21 mouse cellular contexts compared by ENCODE assay signal in genomic region chr17:13856429-13857090, GRCm38 (mm10).
DNase-seq lines count a peak whose midpoint lies in the region; ATAC-seq and TF ChIP-seq lines count a peak whose summit lies in the region.
"Had no signal": no experiment of that assay in that cellular context is flagged by ENCODE, and none has a peak within 500 bp of the region (broad histone marks: within the 10 kb centered on the region; RNA-seq: fewer than 3 reads in every experiment).

No protein-coding gene starts in this region.

- no peak for TF ChIP-seq EP300 in stomach, postnatal 0 days (optimal IDR thresholded peaks at IDR 0.05)

- H3K4me1 ChIP-seq in kidney, postnatal 0 days (replicated peaks; ENCODE audit: insufficient read depth, low read length): no peaks in the 10 kb centered on the region
- H3K4me1 ChIP-seq in limb, embryonic 12.5 days (replicated peaks): peaks cover 7% of the 10 kb centered on the region
- no peaks in the 10 kb centered on the region for H3K4me1 ChIP-seq in stomach, postnatal 0 days (replicated peaks; ENCODE audit: control insufficient read depth, insufficient read depth)
- H3K4me1 ChIP-seq: embryonic facial prominence, embryonic 15.5 days; heart, embryonic 15.5 days; hindbrain, embryonic 13.5 days had no signal

- 69% methylated on average over 5 of the region's 5 CpGs for WGBS in kidney, postnatal 0 days
- WGBS in limb, embryonic 12.5 days: 65% methylated on average over 5 of the region's 5 CpGs
- 69% methylated on average over 5 of the region's 5 CpGs for WGBS in stomach, postnatal 0 days

- DNase-seq in kidney, postnatal 0 days (ENCODE audit: low spot score): no peak
- DNase-seq in kidney, postnatal 4 days: no peak
- DNase-seq in forelimb bud, embryonic 11.5 days (ENCODE audit: low read depth, low spot score): peak; percentile 9
- DNase-seq in stomach, postnatal 0 days (ENCODE audit: low spot score): no peak
- DNase-seq in adrenal gland, postnatal 25 days: no peak
- no peak for DNase-seq in layer of hippocampus, postnatal 14 days (ENCODE audit: low spot score in 2 of 2)
- DNase-seq: adrenal gland, adult 8-10 months; cerebellum, adult 18-20 months; cerebellum, adult 9-11 months; cerebellum, postnatal 36 days; gastrocnemius, postnatal 25 days; heart, adult 18-20 months; heart, postnatal 14 days had no signal

- no peak overlapping the region for H3K4me2 ChIP-seq in kidney, postnatal 0 days (ENCODE audit: low read length)
- H3K4me2 ChIP-seq in limb, embryonic 12.5 days: no peak overlapping the region
- H3K4me2 ChIP-seq in stomach, postnatal 0 days (replicated peaks; ENCODE audit: low read depth): no peak overlapping the region
- H3K4me2 ChIP-seq: embryonic facial prominence, embryonic 15.5 days; heart, embryonic 11.5 days; heart, embryonic 15.5 days; hindbrain, embryonic 13.5 days had no signal

- H3K9ac ChIP-seq in kidney, postnatal 0 days (ENCODE audit: low read depth, low read length): no peak overlapping the region
- no peak overlapping the region for H3K9ac ChIP-seq in limb, embryonic 12.5 days (replicated peaks)
- no peak overlapping the region for H3K9ac ChIP-seq in stomach, postnatal 0 days (ENCODE audit: low read length)
- H3K9ac ChIP-seq: embryonic facial prominence, embryonic 15.5 days; heart, embryonic 15.5 days; hindbrain, embryonic 13.5 days had no signal

- H3K9me3 ChIP-seq in kidney, postnatal 0 days (replicated peaks; ENCODE audit: low read length): no peaks in the 10 kb centered on the region
- H3K9me3 ChIP-seq in limb, embryonic 12.5 days: no peaks in the 10 kb centered on the region
- H3K9me3 ChIP-seq in stomach, postnatal 0 days (ENCODE audit: control insufficient read depth, low read length): no peaks in the 10 kb centered on the region
- H3K9me3 ChIP-seq: embryonic facial prominence, embryonic 15.5 days; heart, embryonic 15.5 days; hindbrain, embryonic 13.5 days had no signal

- no peak overlapping the region for H3K27ac ChIP-seq in kidney, postnatal 0 days
- peak overlapping the region; percentile 62; the same call in 1 of the 2 replicates for H3K27ac ChIP-seq in limb, embryonic 12.5 days
- peak overlapping the region; percentile 53 for H3K27ac ChIP-seq in stomach, postnatal 0 days (replicated peaks)
- H3K27ac ChIP-seq: embryonic facial prominence, embryonic 15.5 days; heart, embryonic 15.5 days; hindbrain, embryonic 13.5 days had no signal

- H3K36me3 ChIP-seq in kidney, postnatal 0 days (ENCODE audit: insufficient read depth, low read length): peaks cover 22% of the 10 kb centered on the region; the same call in 1 of the 2 replicates
- peaks cover 46% of the 10 kb centered on the region for H3K36me3 ChIP-seq in limb, embryonic 12.5 days
- H3K36me3 ChIP-seq in stomach, postnatal 0 days (ENCODE audit: control insufficient read depth, insufficient read depth, low read length): peaks cover 2% of the 10 kb centered on the region

- H3K4me3 ChIP-seq in kidney, postnatal 0 days (replicated peaks; ENCODE audit: low read depth, low read length): no peak overlapping the region
- H3K4me3 ChIP-seq in limb, embryonic 12.5 days (replicated peaks): no peak overlapping the region
- H3K4me3 ChIP-seq in stomach, postnatal 0 days (ENCODE audit: low read depth, low read length): no peak overlapping the region
- H3K4me3 ChIP-seq: embryonic facial prominence, embryonic 15.5 days; erythroblast, embryonic 14.5 days; heart, embryonic 15.5 days; hindbrain, embryonic 13.5 days had no signal

- no peak for TF ChIP-seq CTCF in kidney, postnatal 0 days (IDR thresholded peaks at IDR 0.05; ENCODE audit: low read depth)
- no peak for TF ChIP-seq CTCF in stomach, postnatal 0 days (IDR thresholded peaks at IDR 0.05; ENCODE audit: low read depth)

- 0 out of 2 replicates have a peak, but pooled peaks have one; percentile 7 for ATAC-seq in kidney, postnatal 0 days (replicated peaks; ENCODE audit: low FRiP score, low read depth)
- peak; percentile 68; the same call in 1 of the 2 replicates for ATAC-seq in limb, embryonic 12.5 days (ENCODE audit: insufficient number of reproducible peaks, insufficient read depth, low FRiP score, low TSS enrichment, low read depth)
- peak; percentile 12; the same call in 1 of the 2 replicates for ATAC-seq in stomach, postnatal 0 days (ENCODE audit: low FRiP score, low TSS enrichment)
- ATAC-seq: forebrain, embryonic 16.5 days; intestine, embryonic 16.5 days had no signal

- H3K27me3 ChIP-seq in kidney, postnatal 0 days (ENCODE audit: insufficient read depth, low read length): no peaks in the 10 kb centered on the region
- no peaks in the 10 kb centered on the region for H3K27me3 ChIP-seq in limb, embryonic 12.5 days
- no peaks in the 10 kb centered on the region for H3K27me3 ChIP-seq in stomach, postnatal 0 days (ENCODE audit: control insufficient read depth, insufficient read depth, low read length)
- H3K27me3 ChIP-seq: embryonic facial prominence, embryonic 15.5 days; heart, embryonic 15.5 days; hindbrain, embryonic 13.5 days had no signal

Comparison
In these comparisons a context has a peak if more than half of its experiments do, and no peak if none do; other contexts are left out.
1. ATAC-seq: peak in every context shown above with its lines; median percentile 68 in limb, embryonic 12.5 days; 12 in stomach, postnatal 0 days; 7 in kidney, postnatal 0 days.